Mouse (Mus musculus) layer of hippocampus, adult 8-10 months (tissue): ENCODE measurements around the gene Blmh. TPM values are rescaled to one million over a fixed set of nuclear protein-coding genes. Genes with fewer than 3 reads are reported as not detected.
A peak's percentile ranks its signal among the peaks of the same experiment; 100 is the strongest.
"Not testable (repeated sequence)": the region's sequence is repeated elsewhere in the genome, so short reads cannot be mapped to it uniquely, and the experiment has no call there.

Experiments
- DNase-seq, 2 experiments: peaks; one replicate each; pipeline ENCODE4 v3.0.0; 2022; ENCODE audit warnings: low spot score in 2 of 2
- total RNA-seq, 4 experiments: library from RNA; stranded (reverse); gene quantifications; 2 replicates each; pipeline ENCODE4 v1.2.4; 2022

Blmh gene
- total RNA-seq, 4 experiments from 2014 or later: 56.1 to 62.0 (median 59.3) TPM

GRCm38 (mm10) chr11:76916539-76917229 lies 7.9 kb upstream of the Blmh start:
- no peak for DNase-seq

- no peak for DNase-seq
Observed at GRCm38 (mm10) chr11:76917230-76917548, 7.4 kb upstream of the Blmh start.

GRCm38 (mm10) chr11:76920607-76921006 lies 4.0 kb upstream of the Blmh start:
- no peak for DNase-seq

GRCm38 (mm10) chr11:76928586-76928985 lies 4.0 kb downstream of the Blmh start:
- DNase-seq: not testable (repeated sequence)

- DNase-seq: no peak
Observed at GRCm38 (mm10) chr11:76933209-76933608, 8.6 kb downstream of the Blmh start.

- DNase-seq: no peak
Observed at GRCm38 (mm10) chr11:76936578-76936977, 12.0 kb downstream of the Blmh start.

GRCm38 (mm10) chr11:76944839-76945238 lies 20.2 kb downstream of the Blmh start:
- no peak for DNase-seq

GRCm38 (mm10) chr11:76945386-76946202 lies 21.0 kb downstream of the Blmh start:
- peak; percentile 86 to 89 for DNase-seq

- no peak for DNase-seq
Observed at GRCm38 (mm10) chr11:76946203-76946585, 21.6 kb downstream of the Blmh start.

GRCm38 (mm10) chr11:76953536-76953935 lies 28.9 kb downstream of the Blmh start:
- DNase-seq: peak; percentile 8 to 22

GRCm38 (mm10) chr11:76965703-76966102 lies 41.1 kb downstream of the Blmh start:
- no peak for DNase-seq

GRCm38 (mm10) chr11:76970328-76970727 lies 45.7 kb downstream of the Blmh start:
- no peak for DNase-seq

- no peak for DNase-seq
Observed at GRCm38 (mm10) chr11:76974680-76975319, 50.2 kb downstream of the Blmh start.

- no peak for DNase-seq
Observed at GRCm38 (mm10) chr11:76981570-76982141, 57.0 kb downstream of the Blmh start.

GRCm38 (mm10) chr11:76982415-76982814 lies 57.8 kb downstream of the Blmh start:
- DNase-seq: no peak

- DNase-seq: no peak
Observed at GRCm38 (mm10) chr11:76983641-76984040, 59.0 kb downstream of the Blmh start.

- no peak for DNase-seq
Observed at GRCm38 (mm10) chr11:76984173-76984572, 59.6 kb downstream of the Blmh start.

- no peak for DNase-seq
Observed at GRCm38 (mm10) chr11:76990839-76991238, 66.2 kb downstream of the Blmh start.

- DNase-seq: no peak
Observed at GRCm38 (mm10) chr11:76992886-76993285, 68.3 kb downstream of the Blmh start.

- peak in 1 of 2 experiments; percentile 11 for DNase-seq
Observed at GRCm38 (mm10) chr11:76995966-76996672, 71.5 kb downstream of the Blmh start.

GRCm38 (mm10) chr11:76997305-76997704 lies 72.7 kb downstream of the Blmh start:
- peak in 1 of 2 experiments; percentile 35 for DNase-seq
